Mouse (Mus musculus) testis, adult 2 months (tissue): ENCODE results near the gene Bach1.

ENCODE experiments used
- CTCF ChIP-seq: fragments of 200-500 bp; IDR thresholded peaks from 2 replicates; pipeline ENCODE4 v1.5.1; 2012; ENCODE audit warnings: low read depth, mild to moderate bottlenecking, inconsistent platforms, low read length, moderate library complexity; ENCODE audit not compliant: control insufficient read depth, insufficient read depth, insufficient replicate concordance
- POLR2A ChIP-seq: fragments of 200-500 bp; IDR thresholded peaks from 2 replicates; pipeline ENCODE4 v1.6.1; 2012; ENCODE audit warnings: low read depth, mild to moderate bottlenecking, inconsistent platforms, low read length, moderate library complexity; ENCODE audit not compliant: control insufficient read depth

DNA sequence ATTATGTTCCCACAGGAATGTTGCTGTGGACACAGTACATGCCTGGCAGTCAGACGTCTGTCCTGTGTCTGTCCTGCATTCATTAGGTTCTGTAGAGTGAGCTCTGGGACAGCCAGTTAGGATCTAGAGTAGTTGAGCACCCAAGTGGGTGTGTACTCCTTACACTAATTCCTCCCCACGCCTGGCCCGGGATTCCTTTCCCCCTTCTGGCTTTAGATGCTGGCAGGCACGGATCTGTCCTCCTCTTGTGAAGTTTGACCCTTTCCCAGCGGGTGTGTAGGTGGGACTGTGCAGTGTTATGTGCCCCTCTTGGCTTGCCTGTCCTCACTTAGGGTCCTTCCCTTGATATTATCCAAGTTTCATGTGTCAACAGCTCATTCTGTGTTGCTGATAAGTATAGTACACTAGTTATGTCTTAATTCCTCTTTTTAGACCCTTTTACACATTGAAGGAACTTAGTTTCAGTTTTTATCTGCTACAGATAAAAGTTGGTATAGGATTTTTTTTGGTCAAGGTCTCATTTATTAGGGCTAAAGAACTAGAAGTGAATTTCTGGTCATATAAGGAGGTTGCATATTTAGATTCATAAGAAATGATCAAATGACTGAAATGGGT, 18.4 kb downstream of the Bach1 start:
- TF ChIP-seq CTCF, result no peak
- TF ChIP-seq POLR2A, result no peak
